Mouse (Mus musculus) stomach, embryonic 16.5 days (tissue): ENCODE data around the gene Cfap299. TPM values are rescaled to one million over a fixed set of nuclear protein-coding genes. Genes with fewer than 3 reads are reported as not detected.
"Not testable (repeated sequence)": the region's sequence is repeated elsewhere in the genome, so short reads cannot be mapped to it uniquely, and the experiment has no call there.

Source experiments
- ATAC-seq: fragments of 200-750 bp; cut with Nextera tagmentation; 2 replicates; pipeline ENCODE4 v1.8.0; 2017; ENCODE audit warnings: moderate number of reproducible peaks, moderate TSS enrichment; ENCODE audit not compliant: insufficient read depth, low FRiP score
- H3K27ac ChIP-seq: fragments of 300-500 bp; sonication (generic); 2 replicates; pipeline ENCODE4 v1.5.1; 2014; ENCODE audit warnings: low read length
- H3K27me3 ChIP-seq: fragments of 300-500 bp; sonication (generic); 2 replicates; pipeline ENCODE4 v1.6.1; 2014; ENCODE audit warnings: low read length, control low read depth, mixed read lengths; ENCODE audit not compliant: control insufficient read depth, insufficient read depth
- H3K36me3 ChIP-seq: fragments of 300-500 bp; sonication (generic); 2 replicates; pipeline ENCODE4 v1.6.1; 2014; ENCODE audit warnings: low read length; ENCODE audit not compliant: control insufficient read depth, insufficient read depth
- H3K4me1 ChIP-seq: fragments of 300-500 bp; sonication (generic); 2 replicates; pipeline ENCODE4 v1.6.1; 2014; ENCODE audit warnings: low read length, control low read depth, mixed read lengths; ENCODE audit not compliant: control insufficient read depth, insufficient read depth
- H3K4me2 ChIP-seq: fragments of 300-500 bp; sonication (generic); 2 replicates; pipeline ENCODE4 v1.6.1; 2014; ENCODE audit warnings: low read depth, low read length, mixed read lengths
- H3K4me3 ChIP-seq: fragments of 300-500 bp; sonication (generic); replicated peaks from 2 replicates; pipeline ENCODE4 v1.5.1; 2014; ENCODE audit warnings: mild to moderate bottlenecking, low read length
- H3K9ac ChIP-seq: fragments of 300-500 bp; sonication (generic); 2 replicates; pipeline ENCODE4 v1.6.1; 2014; ENCODE audit warnings: low read length
- H3K9me3 ChIP-seq: fragments of 300-500 bp; sonication (generic); replicated peaks from 2 replicates; pipeline ENCODE4 v1.6.1; 2016; ENCODE audit warnings: low read length, control low read depth; ENCODE audit not compliant: control insufficient read depth
- WGBS: fragments of 180-500 bp; shearing (Covaris S2); extraction: QIAGEN DNeasy Blood & Tissue Kit; methylation state at CpG from one replicate; pipeline ENCODE4 v1.1.7; 2014; 5-methylcytosine and 5-hydroxymethylcytosine counted together
- polyA plus RNA-seq: library from polyadenylated mRNA; unstranded; fragments of >200 nt; fragmentation: Nextera tagmentation; extraction: Ambion mirVana; gene quantifications from 2 replicates; pipeline ENCODE4 v1.2.1, GENCODE M21; 2015

Gene Cfap299
- polyA plus RNA-seq, 1 experiment from 2014 or later = 0.32 TPM

- Histone ChIP-seq H3K4me2 (no peak overlapping the region), H3K4me3 (no peak overlapping the region), H3K36me3 (no peaks in the 10 kb centered on the region), H3K9me3 (no peaks in the 10 kb centered on the region), H3K27ac (no peak overlapping the region), H3K27me3 (no peaks in the 10 kb centered on the region), H3K9ac (no peak overlapping the region), H3K4me1 (no peaks in the 10 kb centered on the region)
- 58% methylated on average over 6 of the region's 6 CpGs for WGBS
- ATAC-seq = no peak
Observed at GRCm38 (mm10) chr5:98566461-98567193, 237.5 kb downstream of the Cfap299 start.

GRCm38 (mm10) chr5:98568481-98568880 lies 239.4 kb downstream of the Cfap299 start:
- no peaks in the 10 kb centered on the region for H3K36me3 ChIP-seq
- no peaks in the 10 kb centered on the region for H3K9me3 ChIP-seq
- no peak overlapping the region for H3K4me2 ChIP-seq
- no peak overlapping the region for H3K9ac ChIP-seq
- H3K4me3 ChIP-seq = no peak overlapping the region
- H3K4me1 ChIP-seq = no peaks in the 10 kb centered on the region
- H3K27me3 ChIP-seq = no peaks in the 10 kb centered on the region
- H3K27ac ChIP-seq = no peak overlapping the region
- no peak for ATAC-seq
- WGBS = 93% methylated on average over 4 of the region's 4 CpGs

DNA sequence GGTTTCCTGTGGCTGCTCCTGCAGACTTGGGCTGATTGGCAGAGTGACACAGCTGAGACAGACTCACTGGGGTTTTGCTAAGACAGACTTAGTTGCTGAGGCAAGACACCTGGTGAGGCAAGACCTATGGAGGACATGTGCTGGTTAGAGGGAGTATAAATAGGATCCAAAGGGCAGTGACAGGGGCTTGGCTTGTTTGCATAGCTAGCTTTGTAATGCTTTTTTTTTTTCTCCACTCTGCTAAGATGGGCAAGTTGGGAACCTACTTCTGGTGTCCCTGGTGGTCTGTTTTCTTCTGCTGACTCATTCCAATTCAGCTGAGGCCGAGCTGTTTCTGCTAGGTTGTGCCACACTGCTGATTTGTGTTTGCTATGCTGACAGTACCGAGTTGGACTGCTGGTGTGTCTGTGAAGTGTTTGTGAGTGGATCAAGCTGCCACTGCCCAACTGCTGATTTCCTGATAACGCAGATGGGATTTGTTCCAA lies 240.0 kb downstream of the Cfap299 start:
- H3K9me3 ChIP-seq = no peaks in the 10 kb centered on the region
- no peak overlapping the region for H3K4me3 ChIP-seq
- no peak overlapping the region for H3K27ac ChIP-seq
- H3K36me3 ChIP-seq = no peaks in the 10 kb centered on the region
- 27% methylated on average over 3 of the region's 3 CpGs for WGBS
- no peaks in the 10 kb centered on the region for H3K4me1 ChIP-seq
- no peak overlapping the region for H3K9ac ChIP-seq
- H3K27me3 ChIP-seq = no peaks in the 10 kb centered on the region
- H3K4me2 ChIP-seq = no peak overlapping the region
- peak; percentile 17; the same call in 1 of the 2 replicates for ATAC-seq

DNA sequence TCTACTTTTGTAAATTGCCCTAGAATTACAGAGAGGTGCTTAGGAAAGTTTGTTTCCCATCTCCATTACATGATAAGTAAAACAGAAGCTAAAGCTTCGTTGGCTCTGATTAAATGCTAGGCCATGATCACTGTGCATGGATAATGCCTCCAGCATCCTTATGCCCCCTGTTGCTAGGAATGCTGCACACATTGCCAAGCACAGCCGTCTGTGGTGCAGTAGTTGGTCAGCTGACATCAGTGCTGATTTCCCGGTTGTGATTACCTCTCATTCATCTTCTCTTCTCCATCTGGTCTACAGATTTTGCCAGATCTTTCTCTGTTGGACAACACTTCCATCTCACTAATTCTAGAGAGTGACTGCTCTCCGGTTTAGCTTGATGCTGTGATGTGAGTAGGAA lies 243.3 kb downstream of the Cfap299 start:
- no peak for ATAC-seq
- 64% methylated on average over 4 of the region's 4 CpGs for WGBS
- no peak overlapping the region for H3K4me2 ChIP-seq

DNA sequence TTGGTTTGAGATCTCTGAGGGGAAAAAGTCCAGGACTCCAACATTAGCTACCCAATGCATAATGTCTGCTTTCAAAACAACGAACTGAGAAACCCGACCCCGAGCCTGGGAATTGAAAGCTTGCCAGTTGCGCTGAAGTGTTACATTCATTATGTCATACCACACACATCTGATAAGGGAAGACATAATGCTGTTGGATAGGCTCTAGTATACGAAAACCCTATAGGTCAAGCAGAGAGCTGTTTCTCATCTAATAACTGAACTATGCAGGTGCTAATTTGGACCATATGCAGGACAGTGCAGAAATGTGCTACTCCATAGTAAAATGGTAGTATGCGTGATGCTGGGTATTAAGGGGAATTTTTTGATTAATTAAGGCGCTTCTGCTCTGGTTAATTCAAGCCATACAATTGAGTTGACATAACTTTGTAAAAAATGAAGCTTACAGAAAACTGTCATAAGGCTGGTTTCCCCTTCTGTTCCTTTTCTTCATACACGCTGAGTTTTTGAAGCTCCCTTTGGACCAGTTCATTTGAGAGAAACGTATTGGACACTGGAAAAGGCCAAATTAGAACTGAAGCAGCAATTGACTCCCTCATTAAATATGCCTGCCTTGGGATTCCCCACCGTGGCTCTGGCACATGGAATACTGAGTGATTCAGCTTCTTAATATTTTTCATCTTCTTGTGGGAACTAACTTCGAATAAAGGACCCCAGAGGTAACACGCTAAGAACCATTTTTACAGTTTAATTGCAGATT lies 245.8 kb downstream of the Cfap299 start:
- H3K9ac ChIP-seq = no peak overlapping the region
- WGBS = 54% methylated on average over 12 of the region's 12 CpGs
- no peaks in the 10 kb centered on the region for H3K9me3 ChIP-seq
- H3K36me3 ChIP-seq = no peaks in the 10 kb centered on the region
- no peak overlapping the region for H3K4me3 ChIP-seq
- no peak overlapping the region for H3K4me2 ChIP-seq
- no peak overlapping the region for H3K27ac ChIP-seq
- no peaks in the 10 kb centered on the region for H3K27me3 ChIP-seq
- peaks cover 11% of the 10 kb centered on the region; the same call in 1 of the 2 replicates for H3K4me1 ChIP-seq
- ATAC-seq = no peak

More for the DNA sequence above, 243.3 kb downstream of the Cfap299 start:
- Histone ChIP-seq H3K27ac (no peak overlapping the region), H3K9ac (no peak overlapping the region), H3K9me3 (no peaks in the 10 kb centered on the region), H3K27me3 (no peaks in the 10 kb centered on the region), H3K36me3 (no peaks in the 10 kb centered on the region), H3K4me1 (peaks cover 11% of the 10 kb centered on the region; the same call in 1 of the 2 replicates), H3K4me3 (no peak overlapping the region)

DNA sequence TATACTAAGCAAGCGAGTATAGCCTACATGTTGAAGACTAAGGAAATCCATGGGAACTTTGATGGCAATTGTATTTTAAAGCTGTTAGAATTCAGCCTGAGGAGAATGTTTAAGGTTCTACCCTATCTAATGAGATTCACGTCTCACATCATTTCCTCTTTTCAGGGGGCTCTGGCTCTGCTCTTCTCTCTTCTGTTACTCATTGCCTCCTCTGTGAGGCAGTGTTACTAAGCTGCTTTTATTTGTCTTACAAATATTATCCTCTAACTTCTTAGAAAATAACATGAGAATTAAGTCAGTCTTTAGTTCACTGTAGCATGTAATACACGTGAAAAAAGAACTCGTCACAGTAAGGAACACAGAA lies 246.3 kb downstream of the Cfap299 start:
- WGBS = 74% methylated on average over 4 of the region's 4 CpGs
- no peak overlapping the region for H3K9ac ChIP-seq
- H3K27ac ChIP-seq = no peak overlapping the region
- H3K36me3 ChIP-seq = no peaks in the 10 kb centered on the region
- peaks cover 11% of the 10 kb centered on the region; the same call in 1 of the 2 replicates for H3K4me1 ChIP-seq
- no peaks in the 10 kb centered on the region for H3K27me3 ChIP-seq
- H3K9me3 ChIP-seq = no peaks in the 10 kb centered on the region
- no peak for ATAC-seq
- no peak overlapping the region for H3K4me3 ChIP-seq
- no peak overlapping the region for H3K4me2 ChIP-seq

GRCm38 (mm10) chr5:98576538-98576937 lies 247.4 kb downstream of the Cfap299 start:
- H3K9me3 ChIP-seq, H3K27ac ChIP-seq, H3K4me2 ChIP-seq, H3K36me3 ChIP-seq, H3K4me3 ChIP-seq, ATAC-seq, H3K27me3 ChIP-seq, H3K9ac ChIP-seq: not testable (repeated sequence)
- H3K4me1 ChIP-seq = peaks cover 11% of the 10 kb centered on the region; the same call in 1 of the 2 replicates
- 42% methylated on average over 6 of the region's 6 CpGs for WGBS

DNA sequence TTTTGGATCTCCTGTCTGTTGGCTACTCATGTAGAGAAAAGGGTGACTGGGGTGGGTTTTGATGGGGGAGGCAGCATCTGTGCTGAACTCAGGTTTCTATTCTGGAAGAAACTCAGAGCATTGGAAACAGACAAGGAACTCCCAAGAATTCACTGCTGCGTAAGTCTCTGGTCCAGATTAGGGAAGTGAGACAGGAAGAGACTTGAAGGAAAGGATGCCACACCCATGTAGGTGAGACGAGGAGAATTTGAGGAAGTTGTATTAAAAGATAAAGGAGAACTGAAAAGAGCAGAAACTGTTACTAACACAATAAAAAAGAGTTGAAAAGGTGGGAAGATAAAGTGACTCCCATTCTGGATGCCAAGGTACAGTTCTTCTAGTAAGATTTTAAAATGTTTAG lies 249.3 kb downstream of the Cfap299 start:
- no peak overlapping the region for H3K9ac ChIP-seq
- H3K4me2 ChIP-seq = no peak overlapping the region
- no peaks in the 10 kb centered on the region for H3K9me3 ChIP-seq
- 72% methylated on average over 2 of the region's 2 CpGs for WGBS
- H3K27ac ChIP-seq = no peak overlapping the region
- no peak overlapping the region for H3K4me3 ChIP-seq
- no peaks in the 10 kb centered on the region for H3K36me3 ChIP-seq
- H3K4me1 ChIP-seq = peaks cover 13% of the 10 kb centered on the region; the same call in 1 of the 2 replicates
- ATAC-seq = no peak
- no peaks in the 10 kb centered on the region for H3K27me3 ChIP-seq

GRCm38 (mm10) chr5:98580811-98581210 lies 251.7 kb downstream of the Cfap299 start:
- Histone ChIP-seq H3K36me3 (no peaks in the 10 kb centered on the region), H3K27ac (no peak overlapping the region), H3K27me3 (no peaks in the 10 kb centered on the region), H3K9ac (no peak overlapping the region), H3K9me3 (no peaks in the 10 kb centered on the region), H3K4me2 (no peak overlapping the region), H3K4me3 (no peak overlapping the region), H3K4me1 (0 out of 2 replicates have a peak, but pooled peaks cover 9% of the 10 kb centered on the region)
- peak; percentile 37; the same call in 1 of the 2 replicates for ATAC-seq
- 30% methylated on average over 5 of the region's 5 CpGs for WGBS
